In genomic region chr9:111092657-111093056, GRCm38 (mm10) we compare ENCODE assay signal across 10 mouse cellular contexts. TPM values are rescaled to one million over a fixed set of nuclear protein-coding genes. Genes with fewer than 3 reads are reported as not detected.
DNase-seq lines count a peak whose midpoint lies in the region; ATAC-seq and TF ChIP-seq lines count a peak whose summit lies in the region.
"Had no signal": no experiment of that assay in that cellular context is flagged by ENCODE, and none has a peak within 500 bp of the region (broad histone marks: within the 10 kb centered on the region; RNA-seq: fewer than 3 reads in every experiment).

No protein-coding gene starts in this region.

- H3K9me3 ChIP-seq in hindbrain, embryonic 16.5 days (ENCODE audit: control insufficient read depth, low read length): no peaks in the 10 kb centered on the region
- no peaks in the 10 kb centered on the region for H3K9me3 ChIP-seq in hindbrain, embryonic 13.5 days
- H3K9me3 ChIP-seq in CH12.LX (replicated peaks; ENCODE audit: low read length): no peaks in the 10 kb centered on the region
- no peaks in the 10 kb centered on the region for H3K9me3 ChIP-seq in heart, postnatal 0 days (replicated peaks; ENCODE audit: control insufficient read depth, low read length)
- H3K9me3 ChIP-seq: neural tube, embryonic 13.5 days had no signal

- H3K4me3 ChIP-seq in hindbrain, embryonic 16.5 days (ENCODE audit: low read length): no peak overlapping the region
- no peak overlapping the region for H3K4me3 ChIP-seq in hindbrain, embryonic 13.5 days
- no peak overlapping the region for H3K4me3 ChIP-seq in CH12.LX (replicated peaks in 1 of 3; ENCODE audit: low read depth in 2 of 3, low read length in 2 of 3, poor library complexity in 1 of 3)
- H3K4me3 ChIP-seq in heart, postnatal 0 days (ENCODE audit: low read depth, low read length): no peak overlapping the region
- H3K4me3 ChIP-seq: neural tube, embryonic 13.5 days had no signal

- no peak for ATAC-seq in hindbrain, embryonic 16.5 days
- no peak for ATAC-seq in hindbrain, embryonic 13.5 days (ENCODE audit: low FRiP score)
- peak; percentile 57; the same call in 1 of the 2 replicates for ATAC-seq in heart, postnatal 0 days (ENCODE audit: insufficient read depth, low read depth)

- H3K4me2 ChIP-seq in hindbrain, embryonic 16.5 days (ENCODE audit: low read length): 0 out of 2 replicates have a peak overlapping the region, but pooled peaks have one; percentile 5
- H3K4me2 ChIP-seq in hindbrain, embryonic 13.5 days: no peak overlapping the region
- no peak overlapping the region for H3K4me2 ChIP-seq in CH12.LX (ENCODE audit: insufficient read depth, low read depth, poor library complexity, severe bottlenecking)
- peak overlapping the region; percentile 7; the same call in 1 of the 2 replicates for H3K4me2 ChIP-seq in heart, postnatal 0 days (ENCODE audit: low read depth, low read length)
- H3K4me2 ChIP-seq: neural tube, embryonic 13.5 days had no signal

- in situ Hi-C loops in CH12.LX (cut with MboI; ENCODE audit: low pct_ligation_motif_present, low pct_unique_long_range_greater_than_20kb, low sequenced_read_pairs): loop anchor here (10.0 kb wide), 1 partner anchor 122 kb away; no protein-coding TSS in a partner anchor

- no peak overlapping the region for H3K27ac ChIP-seq in hindbrain, embryonic 16.5 days (ENCODE audit: low read depth, low read length)
- no peak overlapping the region for H3K27ac ChIP-seq in hindbrain, embryonic 13.5 days
- H3K27ac ChIP-seq in CH12.LX (ENCODE audit: insufficient read depth, low read depth): no peak overlapping the region
- H3K27ac ChIP-seq in heart, postnatal 0 days (ENCODE audit: low read depth): no peak overlapping the region
- H3K27ac ChIP-seq: macrophage; neural tube, embryonic 13.5 days had no signal

- TF ChIP-seq EP300 in CH12.LX (IDR thresholded peaks at IDR 0.05; ENCODE audit: low read length): no peak
- no peak for TF ChIP-seq EP300 in heart, postnatal 0 days (IDR thresholded peaks at IDR 0.05; ENCODE audit: low read depth)

- H3K9ac ChIP-seq in hindbrain, embryonic 16.5 days (ENCODE audit: low read depth, low read length): no peak overlapping the region
- no peak overlapping the region for H3K9ac ChIP-seq in hindbrain, embryonic 13.5 days
- H3K9ac ChIP-seq in CH12.LX (ENCODE audit: insufficient read depth, low read depth): no peak overlapping the region
- no peak overlapping the region for H3K9ac ChIP-seq in heart, postnatal 0 days (replicated peaks; ENCODE audit: low read depth, low read length)
- H3K9ac ChIP-seq: neural tube, embryonic 13.5 days had no signal

- peak; percentile 54 for DNase-seq in adrenal gland, postnatal 10 days
- DNase-seq in adrenal gland, postnatal 4 days (ENCODE audit: low spot score in 2 of 2): no peak
- no peak for DNase-seq in CH12.LX (ENCODE audit: extremely low read depth)
- peak; percentile 51 for DNase-seq in heart, postnatal 0 days (ENCODE audit: low spot score)
- no peak for DNase-seq in thymus, adult 18-20 months
- DNase-seq in retina, embryonic 14.5 days (ENCODE audit: low spot score): no peak

- H3K4me1 ChIP-seq in hindbrain, embryonic 16.5 days (ENCODE audit: control insufficient read depth, insufficient read depth, low read depth, low read length): no peaks in the 10 kb centered on the region
- H3K4me1 ChIP-seq in hindbrain, embryonic 13.5 days (replicated peaks): peaks cover 12% of the 10 kb centered on the region
- H3K4me1 ChIP-seq in CH12.LX (ENCODE audit: control insufficient read depth in 1 of 2, insufficient read depth in 2 of 2): peaks cover 23 to 35% of the 10 kb centered on the region in 2 experiments
- peaks cover 20% of the 10 kb centered on the region for H3K4me1 ChIP-seq in heart, postnatal 0 days (ENCODE audit: control insufficient read depth, insufficient read depth)

- no peak for TF ChIP-seq RAD21 in CH12.LX (IDR thresholded peaks at IDR 0.05; ENCODE audit: low read depth, low read length)

- no peaks in the 10 kb centered on the region for H3K79me2 ChIP-seq in CH12.LX (replicated peaks; ENCODE audit: control insufficient read depth, extremely low read depth, insufficient read depth, poor library complexity, severe bottlenecking)

- 59% methylated on average over 9 of the region's 9 CpGs for WGBS in hindbrain, embryonic 16.5 days
- WGBS in hindbrain, embryonic 13.5 days: 63% methylated on average over 9 of the region's 9 CpGs
- WGBS in heart, postnatal 0 days: 31% methylated on average over 9 of the region's 9 CpGs

- dilution Hi-C loops in CH12.LX (cut with MboI; ENCODE audit: extremely low pct_ligation_motif_present, extremely low pct_unique_long_range_greater_than_20kb, low sequenced_read_pairs): no loop called here

- TF ChIP-seq CTCF in CH12.LX (conservative IDR thresholded peaks at IDR 0.05 in 1 of 2, IDR thresholded peaks at IDR 0.05 in 1 of 2; ENCODE audit: low read depth in 2 of 2, low read length in 2 of 2): no peak
- no peak for TF ChIP-seq CTCF in heart, postnatal 0 days (IDR thresholded peaks at IDR 0.05; ENCODE audit: low read depth)

- no peaks in the 10 kb centered on the region for H3K36me3 ChIP-seq in hindbrain, embryonic 16.5 days (ENCODE audit: control insufficient read depth, insufficient read depth, low read length)
- no peaks in the 10 kb centered on the region for H3K36me3 ChIP-seq in hindbrain, embryonic 13.5 days
- H3K36me3 ChIP-seq in CH12.LX (replicated peaks in 1 of 2; ENCODE audit: control insufficient read depth in 1 of 2, insufficient read depth in 1 of 2, low read length in 1 of 2): no peaks in the 10 kb centered on the region
- H3K36me3 ChIP-seq in heart, postnatal 0 days (replicated peaks; ENCODE audit: control insufficient read depth, insufficient read depth, low read length): no peaks in the 10 kb centered on the region
- H3K36me3 ChIP-seq: neural tube, embryonic 13.5 days had no signal

- no peak for TF ChIP-seq POLR2A in CH12.LX (IDR thresholded peaks at IDR 0.05; ENCODE audit: low read depth, low read length)

- no peaks in the 10 kb centered on the region for H3K27me3 ChIP-seq in hindbrain, embryonic 16.5 days (replicated peaks; ENCODE audit: control insufficient read depth, insufficient read depth, low read length)
- H3K27me3 ChIP-seq in hindbrain, embryonic 13.5 days: no peaks in the 10 kb centered on the region
- peaks cover 5% of the 10 kb centered on the region for H3K27me3 ChIP-seq in CH12.LX (replicated peaks)
- peaks cover 4% of the 10 kb centered on the region; the same call in 1 of the 2 replicates for H3K27me3 ChIP-seq in heart, postnatal 0 days (ENCODE audit: control insufficient read depth, insufficient read depth, low read length)
- H3K27me3 ChIP-seq: neural tube, embryonic 13.5 days had no signal

TF ChIP-seq in CH12.LX, 34 proteins besides CTCF, POLR2A, EP300 and RAD21:
- no peak for TF ChIP-seq ETS1 (conservative IDR thresholded peaks at IDR 0.05; ENCODE audit: low read depth, low read length)
- 0 out of 2 replicates have a peak, but pooled peaks have one; percentile 1 for TF ChIP-seq NELFE (IDR thresholded peaks at IDR 0.05; ENCODE audit: low read depth, low read length)
- TF ChIP-seq MAX (IDR thresholded peaks at IDR 0.05; ENCODE audit: low read length): no peak
- no peak for TF ChIP-seq BHLHE40 (IDR thresholded peaks at IDR 0.05; ENCODE audit: low read depth, low read length)
- no peak for TF ChIP-seq POLR2AphosphoS2 (IDR thresholded peaks at IDR 0.05; ENCODE audit: low read depth, low read length)
- TF ChIP-seq TCF12 (IDR thresholded peaks at IDR 0.05; ENCODE audit: low read depth, low read length): no peak
- TF ChIP-seq NRF1 (IDR thresholded peaks at IDR 0.05; ENCODE audit: low read depth, low read length): no peak
- no peak for TF ChIP-seq SMC3 (IDR thresholded peaks at IDR 0.05; ENCODE audit: low read depth, low read length)

RNA-seq across cellular contexts. Expression of gene Lrrfip2, which starts 24.7 kb away (rescaled TPM):
- 10 to 100 TPM; 41.7 to 50.1 TPM for total RNA-seq in adrenal gland, postnatal 10 days (2021)
- 10 to 100 TPM; 55.1 to 55.9 TPM for total RNA-seq in adrenal gland, postnatal 4 days (2021)
- 46.5 and 47.1 TPM in 2 replicates for polyA plus RNA-seq in hindbrain, embryonic 16.5 days (2015; fragmentation: Nextera tagmentation; extraction: Ambion mirVana)
- polyA plus RNA-seq in hindbrain, embryonic 13.5 days (2015; fragmentation: Nextera tagmentation; extraction: Ambion mirVana): 42.3 and 45.9 TPM in 2 replicates
- total RNA-seq in CH12.LX (2012; rRNA removed): 22.4 and 25.2 TPM in 2 replicates
- 16.6 and 22.9 TPM in 2 replicates for total RNA-seq in CH12.LX (2014; rRNA removed)
- polyA plus RNA-seq in CH12.LX (2012; ENCODE audit: insufficient read length, low read depth): 30.9 and 38.7 TPM in 2 replicates
- total RNA-seq in heart, postnatal 0 days (2014; rRNA removed; ENCODE audit: low replicate concordance): 82.4 and 86.6 TPM in 2 replicates
- 62.6 and 73.9 TPM in 2 replicates for polyA plus RNA-seq in heart, postnatal 0 days (2015; fragmentation: Nextera tagmentation; extraction: Ambion mirVana)

RNA-seq across cellular contexts. Expression of gene Ccrl2, which starts 35.3 kb away (rescaled TPM):
- total RNA-seq in adrenal gland, postnatal 10 days (2021): 1 to 10 TPM; 3.4 to 4.8 TPM
- total RNA-seq in adrenal gland, postnatal 4 days (2021): 1 to 10 TPM; 4.3 to 4.8 TPM
- 0.86 and 1.2 TPM in 2 replicates for polyA plus RNA-seq in hindbrain, embryonic 16.5 days (2015; fragmentation: Nextera tagmentation; extraction: Ambion mirVana)
- polyA plus RNA-seq in hindbrain, embryonic 13.5 days (2015; fragmentation: Nextera tagmentation; extraction: Ambion mirVana): 0.91 and 1.3 TPM in 2 replicates
- total RNA-seq in CH12.LX (2012; rRNA removed) (5.2 and 13.0 TPM in 2 replicates), CH12.LX (2014; rRNA removed) (7.9 and 9.0 TPM in 2 replicates)
- polyA plus RNA-seq in CH12.LX (2012; ENCODE audit: insufficient read length, low read depth): 4.0 and 5.3 TPM in 2 replicates
- total RNA-seq in heart, postnatal 0 days (2014; rRNA removed; ENCODE audit: low replicate concordance): 7.6 and 8.5 TPM in 2 replicates
- 9.9 and 11.6 TPM in 2 replicates for polyA plus RNA-seq in heart, postnatal 0 days (2015; fragmentation: Nextera tagmentation; extraction: Ambion mirVana)

Comparison
In these comparisons a context has a peak if more than half of its experiments do, and no peak if none do; other contexts are left out.
1. DNase-seq: peak in adrenal gland, postnatal 10 days (single experiment) and heart, postnatal 0 days (single experiment); none in adrenal gland, postnatal 4 days (0 of 2), CH12.LX (single experiment), thymus, adult 18-20 months (0 of 2) and retina, embryonic 14.5 days (single experiment).
2. H3K4me2 ChIP-seq: peak in hindbrain, embryonic 16.5 days (single experiment) and heart, postnatal 0 days (single experiment); none in hindbrain, embryonic 13.5 days (single experiment) and CH12.LX (single experiment).